Mouse (Mus musculus) forebrain, embryonic 12.5 days (tissue): ENCODE results near the gene St8sia1. TPM values are rescaled to one million over a fixed set of nuclear protein-coding genes. Genes with fewer than 3 reads are reported as not detected.
A peak's percentile ranks its signal among the peaks of the same experiment; 100 is the strongest.
"Not testable (repeated sequence)": the region's sequence is repeated elsewhere in the genome, so short reads cannot be mapped to it uniquely, and the experiment has no call there.

Source experiments
- ATAC-seq: fragments of 200-750 bp; cut with Nextera tagmentation; 2 replicates; pipeline ENCODE4 v1.8.0; 2017; ENCODE audit warnings: moderate TSS enrichment; ENCODE audit not compliant: low FRiP score
- H3K27ac ChIP-seq: fragments of 300-500 bp; sonication (generic); 2 replicates; pipeline ENCODE4 v1.5.1; 2016; ENCODE audit warnings: mild to moderate bottlenecking
- H3K27me3 ChIP-seq: fragments of 300-500 bp; sonication (generic); 2 replicates; pipeline ENCODE4 v1.6.1; 2016; ENCODE audit warnings: mild to moderate bottlenecking
- H3K36me3 ChIP-seq: fragments of 300-500 bp; sonication (generic); replicated peaks from 2 replicates; pipeline ENCODE4 v1.6.1; 2016; ENCODE audit warnings: mild to moderate bottlenecking
- H3K4me1 ChIP-seq: fragments of 300-500 bp; sonication (generic); 2 replicates; pipeline ENCODE4 v1.6.1; 2016
- H3K4me2 ChIP-seq: fragments of 300-500 bp; sonication (generic); 2 replicates; pipeline ENCODE4 v1.6.1; 2016; ENCODE audit warnings: mild to moderate bottlenecking, moderate library complexity
- H3K4me3 ChIP-seq: fragments of 300-500 bp; sonication (generic); replicated peaks from 2 replicates; pipeline ENCODE4 v1.5.1; 2016; ENCODE audit warnings: mild to moderate bottlenecking
- H3K9ac ChIP-seq: fragments of 300-500 bp; sonication (generic); 2 replicates; pipeline ENCODE4 v1.6.1; 2016; ENCODE audit warnings: mild to moderate bottlenecking
- H3K9me3 ChIP-seq: fragments of 300-500 bp; sonication (generic); 2 replicates; pipeline ENCODE4 v1.6.1; 2016
- WGBS: fragments of 180-500 bp; shearing (Covaris S2); methylation state at CpG from one replicate; pipeline ENCODE4 v1.1.7; 2016; 5-methylcytosine and 5-hydroxymethylcytosine counted together
- polyA plus RNA-seq: library from polyadenylated mRNA; unstranded; fragments of >200 nt; fragmentation: Nextera tagmentation; extraction: Ambion mirVana; gene quantifications from 2 replicates; pipeline ENCODE4 v1.2.1, GENCODE M21; 2016

The St8sia1 gene
- polyA plus RNA-seq, 1 experiment from 2014 or later, result 6.3 TPM

DNA sequence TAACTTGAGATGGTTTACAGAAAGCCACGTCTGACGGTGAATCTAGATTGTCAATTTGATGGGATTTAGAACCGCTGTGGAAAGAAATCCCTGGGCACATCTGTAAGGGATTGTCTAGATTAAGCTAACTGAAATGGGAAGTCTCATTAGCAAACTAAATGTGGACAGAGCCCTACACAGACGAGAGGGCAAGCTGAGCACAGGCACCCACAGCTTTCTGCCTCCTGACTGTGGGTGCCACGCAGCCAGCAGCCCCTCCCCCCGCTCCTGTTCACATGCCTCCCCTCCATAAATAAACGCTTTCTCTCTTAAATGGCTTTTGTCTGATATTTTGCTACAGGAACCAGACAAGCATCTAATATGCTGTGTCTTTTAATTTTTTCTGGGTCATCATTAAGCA lies 27.8 kb upstream of the St8sia1 start:
- H3K4me1 ChIP-seq, result peaks cover 26% of the 10 kb centered on the region
- WGBS, result 48% methylated on average over 7 of the region's 7 CpGs
- H3K36me3 ChIP-seq, result no peaks in the 10 kb centered on the region
- ATAC-seq, result no peak
- H3K9me3 ChIP-seq, result no peaks in the 10 kb centered on the region
- no peak overlapping the region for H3K4me3 ChIP-seq
- no peak overlapping the region for H3K4me2 ChIP-seq
- peaks cover 17% of the 10 kb centered on the region; the same call in 1 of the 2 replicates for H3K27me3 ChIP-seq
- H3K9ac ChIP-seq, result no peak overlapping the region
- H3K27ac ChIP-seq, result no peak overlapping the region

DNA sequence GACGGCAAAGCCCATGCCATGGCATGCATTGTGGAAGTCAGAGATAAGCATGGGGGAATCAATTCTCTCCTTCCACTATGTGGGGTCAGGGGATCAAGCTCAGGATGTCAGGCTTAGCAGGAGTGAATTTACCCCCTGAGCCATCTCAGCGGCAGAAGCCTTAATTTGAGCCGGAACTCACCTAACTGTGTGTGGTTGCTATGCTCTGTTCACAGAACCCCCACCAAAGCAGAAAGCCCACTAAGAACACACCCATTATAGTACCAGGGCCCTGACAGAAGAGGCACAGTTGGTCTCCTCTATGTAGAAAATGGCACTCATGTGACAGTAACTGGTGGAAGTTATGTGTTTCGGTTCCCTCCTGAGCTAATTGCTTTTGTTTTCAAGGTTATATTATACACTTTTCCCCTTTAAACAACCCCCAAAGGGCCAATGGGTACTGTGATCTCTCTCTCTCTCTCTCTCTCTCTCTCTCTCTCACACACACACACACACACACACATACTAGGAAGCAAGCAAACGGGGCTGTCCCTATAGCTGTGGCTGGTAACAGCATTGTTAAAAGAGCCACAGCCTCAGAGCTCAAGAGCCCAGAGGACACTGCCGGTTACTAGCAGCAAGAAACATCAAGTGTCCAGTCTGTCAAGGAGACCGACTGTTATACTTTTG lies 27.3 kb upstream of the St8sia1 start:
- ATAC-seq, result no peak
- Histone ChIP-seq H3K36me3 (no peaks in the 10 kb centered on the region), H3K27ac (no peak overlapping the region), H3K9ac (no peak overlapping the region), H3K4me1 (peaks cover 26% of the 10 kb centered on the region), H3K9me3 (no peaks in the 10 kb centered on the region), H3K4me2 (no peak overlapping the region), H3K4me3 (no peak overlapping the region), H3K27me3 (peaks cover 17% of the 10 kb centered on the region; the same call in 1 of the 2 replicates)
- WGBS, result 51% methylated on average over 7 of the region's 7 CpGs

GRCm38 (mm10) chr6:142990516-142990915 lies 26.3 kb upstream of the St8sia1 start:
- Histone ChIP-seq H3K27ac (no peak overlapping the region), H3K36me3 (no peaks in the 10 kb centered on the region), H3K27me3 (peaks cover 17% of the 10 kb centered on the region; the same call in 1 of the 2 replicates), H3K4me2 (no peak overlapping the region), H3K9ac (no peak overlapping the region), H3K9me3 (no peaks in the 10 kb centered on the region), H3K4me1 (peaks cover 25% of the 10 kb centered on the region), H3K4me3 (no peak overlapping the region)
- ATAC-seq, result no peak
- 81% methylated on average over 9 of the region's 9 CpGs for WGBS

GRCm38 (mm10) chr6:142989495-142989894 lies 25.2 kb upstream of the St8sia1 start:
- Histone ChIP-seq H3K4me3 (no peak overlapping the region), H3K4me1 (peaks cover 20% of the 10 kb centered on the region; the same call in 1 of the 2 replicates), H3K9ac (no peak overlapping the region), H3K27me3 (peaks cover 17% of the 10 kb centered on the region; the same call in 1 of the 2 replicates), H3K4me2 (no peak overlapping the region), H3K27ac (no peak overlapping the region), H3K36me3 (no peaks in the 10 kb centered on the region), H3K9me3 (no peaks in the 10 kb centered on the region)
- 89% methylated on average over 13 of the region's 13 CpGs for WGBS
- no peak for ATAC-seq

- H3K4me3 ChIP-seq, result no peak overlapping the region
- H3K27ac ChIP-seq, result no peak overlapping the region
- H3K9ac ChIP-seq, result no peak overlapping the region
- peak; percentile 60; the same call in 1 of the 2 replicates for ATAC-seq
- no peaks in the 10 kb centered on the region for H3K9me3 ChIP-seq
- peaks cover 17% of the 10 kb centered on the region; the same call in 1 of the 2 replicates for H3K27me3 ChIP-seq
- no peaks in the 10 kb centered on the region for H3K36me3 ChIP-seq
- H3K4me1 ChIP-seq, result peaks cover 15% of the 10 kb centered on the region; the same call in 1 of the 2 replicates
- H3K4me2 ChIP-seq, result no peak overlapping the region
- 29% methylated on average over 10 of the region's 10 CpGs for WGBS
These were observed 24.5 kb upstream of the St8sia1 start for GRCm38 (mm10) chr6:142988753-142989152.

DNA sequence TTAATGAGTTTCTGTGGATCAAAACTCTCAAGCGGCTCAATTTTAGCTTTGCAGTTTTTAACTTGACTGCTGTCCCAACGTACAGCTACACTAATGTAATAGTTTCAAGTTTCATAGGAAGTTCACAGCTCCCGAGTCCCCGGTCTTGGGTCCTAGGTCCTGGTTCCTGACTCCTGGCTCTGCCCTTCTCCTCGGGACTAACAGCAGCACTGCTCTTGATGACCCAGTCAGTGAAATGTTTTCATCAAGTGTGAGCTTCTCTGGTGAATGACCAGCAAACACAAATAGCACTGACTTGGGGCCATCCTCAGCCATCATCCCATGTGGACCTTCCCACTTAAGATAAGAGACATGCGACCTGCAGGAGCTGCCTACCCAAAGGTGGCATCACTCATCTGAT lies 24.0 kb upstream of the St8sia1 start:
- no peak overlapping the region for H3K9ac ChIP-seq
- H3K27ac ChIP-seq, result no peak overlapping the region
- peaks cover 17% of the 10 kb centered on the region; the same call in 1 of the 2 replicates for H3K27me3 ChIP-seq
- H3K4me3 ChIP-seq, result no peak overlapping the region
- no peaks in the 10 kb centered on the region for H3K36me3 ChIP-seq
- H3K4me1 ChIP-seq, result peaks cover 11% of the 10 kb centered on the region; the same call in 1 of the 2 replicates
- no peak for ATAC-seq
- WGBS, result 81% methylated on average over 6 of the region's 6 CpGs
- no peak overlapping the region for H3K4me2 ChIP-seq
- no peaks in the 10 kb centered on the region for H3K9me3 ChIP-seq

GRCm38 (mm10) chr6:142987616-142988015 lies 23.4 kb upstream of the St8sia1 start:
- Histone ChIP-seq H3K4me2 (no peak overlapping the region), H3K9ac (no peak overlapping the region), H3K36me3 (no peaks in the 10 kb centered on the region), H3K27ac (no peak overlapping the region), H3K4me1 (peaks cover 11% of the 10 kb centered on the region; the same call in 1 of the 2 replicates), H3K4me3 (no peak overlapping the region), H3K9me3 (no peaks in the 10 kb centered on the region), H3K27me3 (peaks cover 13% of the 10 kb centered on the region; the same call in 1 of the 2 replicates)
- ATAC-seq, result no peak
- 71% methylated on average over 6 of the region's 6 CpGs for WGBS

DNA sequence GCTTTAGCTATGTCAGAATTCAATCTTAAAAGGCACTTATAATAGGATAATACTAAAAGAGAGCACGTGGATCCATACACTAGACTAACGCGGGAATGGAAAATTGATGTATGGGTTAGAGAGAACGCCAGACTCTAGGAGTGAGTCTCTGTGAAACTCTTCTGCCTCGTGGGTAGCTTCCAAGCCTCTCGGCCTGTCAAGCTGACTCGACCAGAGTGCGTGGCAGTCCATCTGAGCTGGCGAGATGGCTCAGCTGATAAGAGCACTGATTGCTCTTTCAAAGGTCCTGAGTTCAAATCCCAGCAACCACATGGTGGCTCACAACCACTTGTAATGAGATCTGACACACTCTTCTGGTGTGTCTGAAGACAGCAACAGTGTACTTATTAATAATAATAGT lies 22.5 kb upstream of the St8sia1 start:
- H3K9me3 ChIP-seq, result not testable (repeated sequence)

GRCm38 (mm10) chr6:142985561-142986238 lies 21.4 kb upstream of the St8sia1 start:
- ATAC-seq, H3K36me3 ChIP-seq, H3K4me1 ChIP-seq, H3K27ac ChIP-seq, H3K9ac ChIP-seq, H3K4me3 ChIP-seq, H3K27me3 ChIP-seq, H3K4me2 ChIP-seq, H3K9me3 ChIP-seq: not testable (repeated sequence)
- 91% methylated on average over 9 of the region's 9 CpGs for WGBS

More for the DNA sequence above, 22.5 kb upstream of the St8sia1 start:
- not testable (repeated sequence) for H3K4me3 ChIP-seq, H3K27ac ChIP-seq, H3K4me1 ChIP-seq, ATAC-seq, H3K9ac ChIP-seq, H3K36me3 ChIP-seq, H3K4me2 ChIP-seq
- peaks cover 10% of the 10 kb centered on the region; the same call in 1 of the 2 replicates for H3K27me3 ChIP-seq
- WGBS, result 92% methylated on average over 9 of the region's 9 CpGs

- no peak overlapping the region for H3K4me3 ChIP-seq
- peak; percentile 57 for ATAC-seq
- 42% methylated on average over 6 of the region's 6 CpGs for whole genome bisulfite sequencing
- H3K4me2 ChIP-seq, result no peak overlapping the region
- H3K36me3 ChIP-seq, result no peaks in the 10 kb centered on the region
- H3K27me3 ChIP-seq, result no peaks in the 10 kb centered on the region
- no peaks in the 10 kb centered on the region for H3K9me3 ChIP-seq
- H3K9ac ChIP-seq, result no peak overlapping the region
- peak overlapping the region; percentile 43 for H3K27ac ChIP-seq
- H3K4me1 ChIP-seq, result no peaks in the 10 kb centered on the region
These were observed 15.7 kb upstream of the St8sia1 start for GRCm38 (mm10) chr6:142979665-142980660.

DNA sequence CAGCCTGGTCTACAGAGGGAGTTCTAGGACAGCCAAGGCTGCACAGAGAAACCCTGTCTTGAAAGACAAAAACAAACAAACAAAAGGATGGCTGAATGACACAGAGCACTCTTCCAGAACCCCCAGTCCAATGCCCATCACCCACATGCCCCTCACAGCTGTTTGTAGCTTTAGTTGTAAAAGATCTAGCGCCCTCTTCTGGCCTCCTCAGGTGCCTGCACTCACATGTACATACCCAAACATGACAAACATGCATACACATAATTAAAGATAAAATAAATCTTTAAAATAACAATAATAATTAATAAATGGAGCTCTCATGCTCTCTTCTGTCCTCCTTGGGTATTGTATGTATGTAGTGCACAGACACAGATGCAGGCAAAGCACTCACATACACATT lies 13.0 kb upstream of the St8sia1 start:
- WGBS, result 64% methylated on average over 1 of the region's 1 CpGs
- Histone ChIP-seq H3K4me3 (no peak overlapping the region), H3K27me3 (no peaks in the 10 kb centered on the region), H3K4me2 (no peak overlapping the region), H3K4me1 (no peaks in the 10 kb centered on the region), H3K27ac (no peak overlapping the region), H3K9ac (no peak overlapping the region), H3K9me3 (no peaks in the 10 kb centered on the region), H3K36me3 (no peaks in the 10 kb centered on the region)
- ATAC-seq, result no peak

- Histone ChIP-seq H3K4me2 (no peak overlapping the region), H3K36me3 (no peaks in the 10 kb centered on the region), H3K4me3 (no peak overlapping the region), H3K27me3 (no peaks in the 10 kb centered on the region), H3K27ac (no peak overlapping the region), H3K9ac (no peak overlapping the region), H3K4me1 (no peaks in the 10 kb centered on the region), H3K9me3 (no peaks in the 10 kb centered on the region)
- ATAC-seq, result no peak
- 89% methylated on average over 7 of the region's 7 CpGs for WGBS
These were observed 9.0 kb upstream of the St8sia1 start for GRCm38 (mm10) chr6:142973289-142973688.
